Mouse (Mus musculus) common myeloid progenitor, adult 5-6 weeks (primary cell): ENCODE results near the gene Lhfpl5. TPM values are rescaled to one million over a fixed set of nuclear protein-coding genes. Genes with fewer than 3 reads are reported as not detected.
A peak's percentile ranks its signal among the peaks of the same experiment; 100 is the strongest.
"Not testable (repeated sequence)": the region's sequence is repeated elsewhere in the genome, so short reads cannot be mapped to it uniquely, and the experiment has no call there.

Source experiments
- ATAC-seq: replicated peaks from 2 replicates; pipeline ENCODE4 v1.8.0; 2016; ENCODE audit warnings: low read depth, mild to moderate bottlenecking, moderate TSS enrichment, inconsistent platforms; ENCODE audit not compliant: poor library complexity, severe bottlenecking
- total RNA-seq: library from RNA; stranded (forward); fragments of 200-1000, 187-1606 nt; gene quantifications from 2 replicates; pipeline ENCODE4 v1.2.3, GENCODE M21; 2017

Lhfpl5 gene
- not detected in 2 replicates for total RNA-seq

DNA sequence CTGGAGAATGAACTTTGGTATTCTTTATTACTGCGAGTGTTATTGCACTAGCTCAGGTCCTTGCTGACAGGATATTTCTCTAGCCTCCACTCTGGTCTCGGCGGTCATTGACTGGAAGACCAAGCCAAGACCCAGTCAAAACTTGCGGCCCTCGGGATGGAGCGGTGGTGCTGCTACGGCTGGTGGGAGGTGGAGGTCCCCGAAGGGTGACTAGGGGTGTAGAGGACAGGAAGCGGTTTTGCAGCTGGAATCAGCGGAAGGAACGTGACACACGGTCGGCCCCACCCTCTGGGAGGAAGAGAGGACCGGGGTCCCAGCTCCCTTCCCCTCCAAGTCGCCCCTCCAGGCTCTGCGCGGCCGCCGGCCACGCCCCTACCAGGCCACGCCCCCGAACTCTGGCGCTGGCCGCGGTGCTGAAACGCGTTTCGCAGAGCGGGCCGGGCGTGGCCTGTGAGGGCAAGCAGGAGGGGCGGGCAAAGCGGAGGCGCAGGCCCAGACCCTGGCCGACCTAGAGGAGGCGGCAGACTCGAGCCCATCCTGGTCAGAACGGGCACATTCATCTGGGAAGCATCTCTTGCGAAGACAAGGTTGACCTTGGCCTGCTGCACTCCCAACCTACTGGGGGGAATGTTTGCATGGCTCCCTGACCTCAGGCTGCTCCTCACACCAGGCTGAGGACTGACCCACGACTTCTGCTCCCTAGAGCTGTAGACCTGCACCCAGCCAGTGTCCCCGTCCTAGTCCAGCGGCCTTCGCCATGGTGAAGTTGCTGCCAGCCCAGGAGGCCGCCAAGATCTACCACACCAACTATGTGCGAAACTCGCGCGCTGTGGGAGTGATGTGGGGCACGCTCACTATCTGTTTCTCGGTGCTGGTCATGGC is at the start of gene Lhfpl5:
Lhfpl5 (plus strand) TSS at position 398 of the 882 bp plus-strand sequence.
- ATAC-seq, result peak; percentile 81

DNA sequence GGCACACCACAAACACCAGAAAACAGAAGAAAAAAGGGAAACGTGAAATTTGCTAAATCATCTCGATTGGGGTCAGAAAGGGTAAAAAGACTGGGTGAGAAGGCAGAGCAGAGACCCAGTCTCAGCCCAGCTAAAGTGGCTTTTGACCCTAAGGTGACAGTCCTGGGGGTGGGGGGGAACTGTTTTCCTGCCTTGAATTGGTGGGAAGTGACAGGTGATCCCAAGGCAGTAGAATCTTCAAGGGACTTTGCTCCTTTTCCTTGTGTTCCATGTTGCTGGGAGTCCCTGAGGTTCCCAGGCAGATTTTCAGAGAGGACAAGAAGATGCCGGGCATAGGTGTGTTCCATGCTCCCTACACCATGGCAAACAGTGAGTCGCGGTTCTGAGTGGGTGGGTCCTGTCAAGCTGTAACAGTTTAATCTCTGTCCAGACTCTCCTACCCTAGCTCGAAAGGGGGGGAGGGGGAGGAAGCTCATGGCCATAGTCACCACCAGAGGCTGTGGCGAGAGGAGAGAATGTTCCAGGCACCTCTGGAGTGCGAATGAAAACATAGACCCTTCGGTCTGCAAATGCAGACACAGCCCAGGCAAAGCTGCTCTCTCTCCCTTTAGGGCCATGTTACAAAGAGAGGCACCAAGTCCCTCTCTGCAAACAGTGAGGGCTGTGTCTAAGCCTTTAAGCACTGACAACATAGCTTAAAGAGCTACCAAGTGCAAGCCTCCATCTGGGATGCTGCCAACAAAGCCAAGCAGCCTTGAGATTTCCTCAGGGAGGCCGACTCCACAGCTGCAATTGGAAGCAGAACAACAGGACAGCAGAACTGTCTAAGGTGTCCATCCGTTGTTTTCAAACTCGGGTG is 48.0 kb upstream of the Lhfpl5 start:
- ATAC-seq, result no peak

DNA sequence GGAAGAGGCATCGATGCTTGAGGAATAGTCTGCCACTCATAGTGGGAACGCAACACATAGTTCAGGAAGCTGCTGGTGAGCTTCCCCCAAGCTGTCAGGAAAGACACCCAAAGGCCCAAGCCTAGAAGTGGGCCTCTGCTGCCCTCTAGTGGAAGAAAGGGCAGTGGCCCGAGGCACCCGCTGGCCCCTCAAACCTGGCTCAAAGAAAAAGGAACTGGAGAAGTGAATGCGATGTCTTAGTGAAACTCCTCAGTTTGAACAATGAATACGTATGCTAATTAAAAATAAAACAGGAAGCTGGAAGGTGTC is 47.4 kb upstream of the Lhfpl5 start:
- ATAC-seq, result peak; percentile 73

DNA sequence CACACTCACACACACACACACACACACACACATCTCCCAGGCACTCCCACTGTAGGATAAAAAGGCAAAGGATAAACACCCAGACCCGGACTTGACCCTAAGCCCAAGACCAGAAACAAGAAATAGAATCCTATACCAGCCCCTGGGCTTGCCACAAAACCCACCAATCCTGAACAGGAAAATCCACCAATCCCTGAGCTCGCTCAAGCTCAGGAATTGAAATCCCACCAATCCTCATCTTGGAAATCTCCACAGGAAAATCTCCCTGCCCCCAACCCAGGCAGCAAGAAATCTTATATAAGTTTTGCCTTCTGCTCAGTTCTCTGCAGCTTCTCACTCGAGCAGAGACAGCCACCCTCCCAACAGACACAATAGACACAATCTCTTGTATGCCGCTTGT is 46.3 kb upstream of the Lhfpl5 start:
- ATAC-seq, result no peak

DNA sequence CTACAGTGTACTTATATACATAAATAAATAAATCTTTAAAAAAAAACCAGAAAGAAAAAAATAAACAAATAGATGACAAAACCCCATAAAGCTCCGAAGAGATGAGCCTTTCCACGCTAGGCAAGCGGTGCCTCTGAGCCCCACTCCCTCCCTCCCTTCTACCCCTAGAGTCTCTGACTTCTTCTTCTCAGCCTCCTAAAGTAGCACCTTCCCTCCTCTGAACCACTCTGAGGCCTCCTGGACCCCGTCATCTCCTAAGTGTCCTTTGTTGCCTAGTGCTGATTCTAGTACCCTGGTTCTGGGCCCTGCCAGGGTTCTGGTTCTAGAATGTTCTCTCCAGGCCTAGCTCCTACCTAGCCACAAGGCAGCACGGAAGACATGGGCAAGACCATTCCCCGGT is 44.9 kb upstream of the Lhfpl5 start, which contains the start of gene Armc12:
Armc12 (plus strand) TSS at position 301 of the 400 bp plus-strand sequence.
- no peak for ATAC-seq

DNA sequence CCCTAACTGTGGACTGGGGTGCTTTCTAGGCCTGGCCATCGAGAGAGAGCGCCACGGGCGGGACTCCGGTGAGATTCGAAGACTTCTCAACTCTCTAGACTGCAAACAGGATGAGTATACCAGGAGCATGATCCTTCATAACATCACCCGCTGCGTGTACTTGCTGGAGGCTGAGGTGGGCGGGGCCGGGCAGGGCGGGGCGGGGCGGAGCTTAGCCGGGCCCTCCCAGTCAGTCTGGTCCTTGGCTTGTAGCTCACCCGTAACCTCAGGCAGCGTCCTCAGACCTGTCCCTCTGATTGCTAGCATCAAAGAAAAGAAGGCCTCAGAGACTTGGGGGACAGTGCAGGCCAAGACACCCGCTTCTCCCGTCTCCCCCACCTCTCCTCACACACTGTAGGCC is 43.5 kb upstream of the Lhfpl5 start:
- ATAC-seq, result no peak

DNA sequence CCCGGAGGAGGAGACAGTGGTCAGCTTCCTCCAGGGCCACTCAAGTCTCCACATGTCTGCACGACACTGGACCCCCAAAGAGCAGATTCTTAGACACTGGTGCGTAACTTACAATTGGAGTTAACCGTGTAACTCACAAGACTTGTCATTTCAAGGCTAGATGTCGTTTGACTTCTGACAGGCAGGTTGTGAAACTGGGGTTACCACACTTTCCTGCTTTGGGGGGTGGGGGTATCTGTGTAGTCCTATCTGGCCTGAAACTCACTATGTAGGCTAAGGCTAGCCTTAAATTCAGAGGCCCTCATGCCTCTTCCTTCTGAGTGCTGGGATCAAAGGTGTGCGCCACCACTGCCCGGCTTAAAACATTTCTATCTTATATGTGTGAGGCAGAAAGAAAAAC is 42.9 kb upstream of the Lhfpl5 start:
- ATAC-seq, result no peak

DNA sequence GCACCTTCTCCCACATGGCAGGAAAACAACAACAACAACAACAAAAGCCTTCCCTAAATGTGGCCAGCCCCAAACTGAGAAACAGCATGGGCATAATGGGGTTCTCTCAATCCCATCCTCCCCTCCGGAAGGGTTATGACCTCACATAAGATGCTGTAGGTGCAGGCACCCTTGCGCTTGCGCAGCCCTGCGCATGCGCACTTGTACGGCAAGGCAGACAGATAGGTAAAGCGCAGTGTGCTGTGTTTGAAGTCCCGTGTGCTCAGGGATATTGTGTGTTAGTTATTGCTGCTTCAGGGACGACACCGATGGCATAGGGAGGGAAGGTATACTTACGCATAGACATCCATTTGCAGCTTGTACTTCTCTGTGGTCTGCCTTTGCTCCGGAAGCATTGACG is 42.1 kb upstream of the Lhfpl5 start:
- no peak for ATAC-seq

DNA sequence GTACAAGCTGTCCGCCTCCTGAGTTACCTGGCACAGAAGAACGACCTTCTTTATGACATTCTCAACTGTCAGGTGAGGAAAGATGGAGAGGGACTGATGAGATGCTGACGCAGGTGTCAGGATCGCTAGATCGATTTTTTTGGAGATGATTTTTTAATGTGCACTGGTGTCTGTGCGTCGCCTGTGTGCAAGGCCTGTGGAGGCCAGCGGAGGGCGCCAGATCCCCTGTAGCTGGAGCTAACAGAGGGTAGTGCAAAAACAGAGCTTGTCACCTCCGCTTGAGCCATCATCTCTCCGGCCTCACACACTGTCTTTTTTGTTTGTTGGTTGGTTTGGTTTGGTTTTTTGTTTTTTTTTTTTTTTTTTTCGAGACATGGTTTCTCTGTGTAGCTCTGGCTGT is 37.6 kb upstream of the Lhfpl5 start:
- no peak for ATAC-seq

DNA sequence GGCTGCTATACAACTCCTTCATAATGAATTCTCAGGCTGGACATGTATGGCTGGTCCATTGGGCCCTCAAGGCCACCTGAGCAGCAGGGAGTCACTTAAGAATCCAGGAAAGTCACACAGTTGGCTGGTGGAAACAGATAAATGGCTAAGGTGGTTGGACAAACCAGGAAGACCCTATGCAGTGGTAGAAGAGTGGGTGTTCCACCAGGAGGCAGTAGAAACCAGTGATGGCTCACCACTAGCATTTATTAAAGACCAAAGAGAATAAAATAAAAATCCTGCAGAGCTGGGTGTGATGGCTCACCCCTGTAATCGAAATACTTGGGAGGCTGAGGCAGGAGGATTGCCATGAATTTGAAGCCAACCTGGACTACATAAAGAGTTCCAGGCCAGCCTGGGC is 28.5 kb upstream of the Lhfpl5 start:
- ATAC-seq, result no peak

DNA sequence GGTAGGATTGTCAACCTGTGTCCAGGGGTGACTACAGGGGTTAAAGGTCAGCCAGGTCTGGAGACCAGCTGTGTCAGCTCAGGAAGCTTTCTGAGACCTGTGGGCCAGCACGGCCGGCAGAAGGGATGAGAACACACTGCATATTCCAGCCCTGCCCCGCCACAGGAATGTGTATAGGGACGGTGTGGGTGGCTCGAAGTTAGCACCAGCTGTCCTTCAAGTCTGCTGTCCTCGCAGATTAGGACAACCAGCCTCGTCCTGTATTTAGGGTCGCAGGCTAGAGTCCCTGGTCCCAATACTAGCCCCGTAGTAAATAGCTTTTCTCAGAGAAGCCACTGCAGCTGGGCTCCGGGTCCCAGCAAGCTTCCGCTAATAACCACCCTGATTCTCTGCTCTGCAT is 26.9 kb upstream of the Lhfpl5 start:
- ATAC-seq, result no peak

DNA sequence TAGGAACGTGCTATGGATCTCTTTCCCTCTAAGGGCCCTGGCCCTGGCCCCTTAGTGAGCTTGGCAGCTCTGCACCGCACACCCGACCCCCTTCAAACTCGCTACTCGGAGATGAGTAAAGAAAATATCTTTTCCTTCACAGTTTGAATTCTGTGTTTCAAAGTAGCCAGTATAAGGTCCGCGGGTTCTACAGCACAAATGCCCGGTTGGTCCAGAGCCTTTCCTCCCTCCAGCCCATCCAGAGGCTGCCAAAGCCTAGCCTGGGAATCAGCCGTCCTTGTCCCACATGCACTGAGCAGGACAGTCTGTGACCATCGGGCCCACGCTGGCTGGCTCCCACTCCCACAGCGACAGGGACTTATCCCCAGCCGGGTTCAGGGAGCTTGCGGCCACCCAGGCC is 26.3 kb upstream of the Lhfpl5 start, which contains the start of gene Clpsl2:
Clpsl2 (plus strand) TSS at position 301 of the 400 bp plus-strand sequence.
- no peak for ATAC-seq

DNA sequence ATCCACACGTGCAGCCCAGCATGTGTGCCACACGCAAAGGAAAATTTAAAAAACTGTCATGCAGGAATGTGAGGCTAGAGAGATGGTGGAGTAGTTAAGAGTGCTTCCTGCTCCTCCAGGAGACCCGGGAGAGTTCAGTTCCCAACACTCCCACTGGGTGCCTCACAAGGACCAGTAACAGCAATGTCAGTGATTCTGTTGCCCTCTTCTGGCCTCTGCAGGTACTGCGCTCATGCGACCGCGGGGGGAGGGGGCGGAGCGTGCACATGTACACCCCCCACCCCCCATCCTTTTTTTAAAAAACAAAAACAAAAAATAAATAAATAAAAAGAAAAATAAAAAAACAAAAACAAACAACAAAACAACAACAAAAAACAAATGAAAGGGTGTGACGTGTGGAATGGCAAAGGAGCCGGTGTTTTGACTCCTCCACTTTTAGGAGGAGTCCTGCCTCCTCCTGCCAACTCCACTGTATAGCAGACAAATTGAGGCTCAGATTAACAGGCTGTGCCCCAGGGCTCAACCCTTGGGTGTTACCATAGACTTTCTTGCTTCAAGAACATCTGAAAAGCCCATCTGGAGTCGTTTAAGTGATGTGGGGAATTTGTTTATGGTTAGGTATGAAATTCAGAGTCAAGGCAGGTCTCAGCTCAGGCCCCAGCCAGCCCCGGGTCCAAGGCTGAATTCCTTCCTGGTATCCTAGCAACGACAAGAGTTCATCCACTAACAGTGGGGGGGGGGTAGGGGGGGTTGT is 22.2 kb upstream of the Lhfpl5 start:
- ATAC-seq, result peak; percentile 76

DNA sequence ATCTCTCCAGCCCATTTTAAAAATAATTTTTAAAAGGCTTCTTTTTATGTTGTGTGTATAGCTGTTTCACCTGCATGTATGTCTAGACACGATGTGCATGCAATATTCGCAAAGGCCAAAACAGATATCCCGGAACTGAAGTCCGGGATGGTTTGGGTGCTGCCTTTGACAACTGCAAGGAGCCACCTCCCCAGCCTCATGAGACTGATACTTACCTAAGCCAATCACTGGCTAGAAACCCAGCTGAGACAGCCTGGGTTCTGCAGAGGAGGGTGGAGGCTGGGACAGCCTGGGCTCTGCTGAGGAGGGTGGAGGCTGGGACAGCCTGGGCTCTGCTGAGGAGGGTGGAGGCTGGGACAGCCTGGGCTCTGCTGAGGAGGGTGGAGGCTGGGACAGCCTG is 21.4 kb upstream of the Lhfpl5 start:
- ATAC-seq, result not testable (repeated sequence)

DNA sequence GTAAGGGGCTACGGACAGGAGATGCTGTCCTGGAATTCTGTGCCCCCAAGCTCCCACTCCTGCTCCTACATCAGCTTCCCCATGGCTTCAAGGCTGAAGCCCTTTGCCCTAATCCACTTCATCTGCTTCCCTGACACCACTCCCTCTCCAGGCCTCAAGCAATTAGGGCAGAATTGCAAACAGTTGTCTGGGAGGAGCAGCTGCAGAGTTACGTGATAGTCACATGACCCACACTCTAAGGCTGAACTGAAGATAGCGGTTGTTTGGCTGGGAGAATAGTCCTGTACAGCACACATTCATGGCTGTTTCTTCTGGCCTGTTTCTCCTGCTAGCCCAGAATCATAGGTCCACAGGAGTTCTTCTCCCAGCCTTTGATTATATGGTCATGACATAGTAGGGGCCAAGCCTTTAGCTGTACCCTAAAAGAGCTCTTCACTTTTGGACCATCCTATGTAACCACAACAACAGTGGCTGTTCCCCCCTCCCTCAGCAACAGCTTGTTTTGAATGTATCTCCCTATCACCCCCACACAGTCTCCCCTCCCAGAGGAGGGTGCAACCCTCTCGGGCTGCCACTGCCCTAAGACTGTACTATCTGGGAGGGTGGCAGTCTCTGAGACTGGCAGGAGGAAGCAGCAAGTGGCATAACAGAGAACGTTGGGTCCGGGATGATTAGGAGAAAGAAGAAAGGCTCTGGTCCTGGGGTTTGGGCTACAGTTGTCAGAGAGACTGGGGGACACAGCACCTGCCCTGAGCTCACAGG is 18.6 kb upstream of the Lhfpl5 start:
- ATAC-seq, result peak; percentile 70

DNA sequence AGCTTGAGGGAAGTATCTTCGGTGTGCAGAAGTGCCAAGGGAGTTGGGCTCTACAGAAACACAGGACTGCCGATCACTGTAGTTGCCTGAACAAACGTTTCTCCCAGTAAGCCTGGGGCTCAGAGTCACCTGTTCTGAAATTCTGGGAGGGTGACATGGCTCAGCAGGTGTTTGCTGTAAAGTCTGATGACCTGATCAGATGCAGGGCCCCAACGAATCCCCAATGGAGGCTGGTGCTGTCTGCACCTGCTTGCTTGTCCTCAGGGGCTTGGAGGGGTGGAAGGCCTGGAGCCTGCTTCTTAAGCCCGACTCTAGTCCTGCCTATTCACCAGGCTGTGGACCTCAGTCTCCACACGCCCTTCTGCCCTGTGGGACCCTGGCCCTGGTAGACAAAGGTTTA is 17.7 kb upstream of the Lhfpl5 start:
- no peak for ATAC-seq

DNA sequence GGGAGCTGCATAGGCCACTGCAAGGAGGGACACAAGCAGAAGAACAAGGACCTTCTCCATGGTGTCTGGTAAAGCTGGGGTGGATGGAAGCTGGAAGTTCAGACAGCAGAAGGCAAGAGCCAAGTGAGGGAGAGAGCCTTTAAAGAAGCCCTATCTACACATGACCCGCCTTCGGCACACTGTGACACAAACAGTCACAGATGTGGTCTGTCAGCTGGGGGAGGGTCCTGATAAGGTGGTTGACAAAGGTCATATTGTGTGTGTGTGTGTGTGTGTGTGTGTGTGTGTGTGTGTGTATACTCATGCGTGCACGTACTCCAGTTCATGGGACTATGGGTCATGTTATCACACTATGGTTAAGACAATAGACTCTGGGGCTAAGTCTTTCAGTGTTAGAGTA is 14.8 kb upstream of the Lhfpl5 start, which contains the start of gene Clps:
Clps (minus strand) TSS at position 169 of the 400 bp plus-strand sequence.
- no peak for ATAC-seq

DNA sequence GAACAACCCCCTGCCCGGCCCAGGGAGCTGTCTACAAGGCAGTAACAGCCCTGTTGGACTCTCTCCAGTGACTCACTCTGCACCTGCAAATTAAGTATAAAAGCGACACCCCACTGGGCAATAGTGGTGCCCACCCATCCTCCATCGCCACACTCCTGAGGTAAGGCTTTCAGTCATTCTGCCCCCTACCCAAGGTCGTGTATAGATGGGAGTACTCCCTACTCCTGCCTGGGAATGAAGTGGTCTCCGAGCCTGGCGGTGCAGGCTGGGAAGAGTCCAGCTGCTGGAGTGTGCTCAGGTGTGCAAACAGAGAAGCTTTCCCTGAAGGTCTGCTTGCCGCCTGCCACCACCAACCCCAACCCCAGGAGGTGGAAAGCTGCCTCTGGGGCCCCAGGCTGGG is 13.8 kb upstream of the Lhfpl5 start:
- no peak for ATAC-seq

DNA sequence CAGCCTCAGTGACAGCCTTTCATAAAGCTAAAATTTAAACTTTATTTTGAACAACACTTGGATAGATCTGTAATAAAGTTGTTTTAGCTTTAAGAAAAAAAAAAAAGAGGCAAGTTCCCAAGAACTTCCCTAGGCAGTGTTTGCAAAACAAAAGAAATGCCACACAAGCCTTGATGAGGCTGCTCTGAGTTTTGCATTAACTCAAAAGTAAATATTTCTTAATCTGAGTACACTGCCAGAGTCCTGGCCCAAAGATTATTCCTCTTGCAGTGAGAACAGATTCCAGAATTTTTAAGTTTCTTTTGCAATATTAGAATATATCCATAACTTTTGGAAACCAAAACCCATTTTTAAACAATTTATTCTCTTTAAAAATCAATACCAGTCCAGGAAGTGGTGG is 10.3 kb upstream of the Lhfpl5 start:
- no peak for ATAC-seq

DNA sequence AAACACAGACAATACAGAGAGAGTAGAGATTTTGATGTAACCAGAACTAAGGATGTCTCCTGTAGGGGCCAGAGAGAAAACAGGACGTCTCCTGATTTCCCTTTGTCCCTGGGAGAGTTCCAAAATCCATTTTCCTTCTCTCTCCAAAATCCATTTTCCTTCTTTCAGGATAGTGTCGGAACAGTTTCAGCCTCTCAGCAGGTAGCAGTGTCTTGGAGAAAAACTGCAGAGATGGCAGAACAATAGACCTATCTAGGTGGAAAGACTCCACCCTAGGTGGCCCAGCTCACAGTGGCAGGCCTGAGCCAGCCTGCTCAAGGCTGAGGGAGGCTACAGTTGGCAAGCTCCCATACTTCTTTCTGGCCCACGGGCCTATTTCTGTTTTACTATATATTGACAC is 7.9 kb upstream of the Lhfpl5 start:
- ATAC-seq, result no peak
